Mouse (Mus musculus) mesoderm, embryonic 11.5 days (tissue): ENCODE measurements around the gene Cd4.

Source experiments
- DNase-seq: peaks from one replicate; pipeline ENCODE4 v3.0.0-alpha.2; 2012; ENCODE audit warnings: low read depth, low spot score

Cd4 gene

DNA sequence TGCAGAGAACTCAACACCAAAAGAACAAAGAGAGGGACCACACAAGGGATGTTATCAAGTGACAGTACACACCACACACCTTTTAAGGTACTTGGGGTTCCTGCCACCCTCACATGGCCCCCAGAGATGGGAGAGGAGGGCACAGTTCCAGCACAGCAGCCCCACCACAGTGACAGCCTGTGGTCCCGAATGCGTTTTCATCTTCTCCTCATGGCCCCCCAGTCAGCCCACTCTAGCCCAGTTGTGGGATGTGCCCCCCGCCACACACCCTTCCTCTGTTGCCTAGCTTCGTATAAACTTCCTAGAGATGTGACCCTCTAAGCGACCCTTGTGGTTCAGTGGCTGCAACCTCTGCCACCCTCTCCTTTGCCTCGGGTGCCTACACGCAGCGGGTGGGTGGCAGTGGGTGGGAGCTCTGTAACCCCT lies 2.1 kb downstream of the Cd4 start:
- no peak for DNase-seq

DNA sequence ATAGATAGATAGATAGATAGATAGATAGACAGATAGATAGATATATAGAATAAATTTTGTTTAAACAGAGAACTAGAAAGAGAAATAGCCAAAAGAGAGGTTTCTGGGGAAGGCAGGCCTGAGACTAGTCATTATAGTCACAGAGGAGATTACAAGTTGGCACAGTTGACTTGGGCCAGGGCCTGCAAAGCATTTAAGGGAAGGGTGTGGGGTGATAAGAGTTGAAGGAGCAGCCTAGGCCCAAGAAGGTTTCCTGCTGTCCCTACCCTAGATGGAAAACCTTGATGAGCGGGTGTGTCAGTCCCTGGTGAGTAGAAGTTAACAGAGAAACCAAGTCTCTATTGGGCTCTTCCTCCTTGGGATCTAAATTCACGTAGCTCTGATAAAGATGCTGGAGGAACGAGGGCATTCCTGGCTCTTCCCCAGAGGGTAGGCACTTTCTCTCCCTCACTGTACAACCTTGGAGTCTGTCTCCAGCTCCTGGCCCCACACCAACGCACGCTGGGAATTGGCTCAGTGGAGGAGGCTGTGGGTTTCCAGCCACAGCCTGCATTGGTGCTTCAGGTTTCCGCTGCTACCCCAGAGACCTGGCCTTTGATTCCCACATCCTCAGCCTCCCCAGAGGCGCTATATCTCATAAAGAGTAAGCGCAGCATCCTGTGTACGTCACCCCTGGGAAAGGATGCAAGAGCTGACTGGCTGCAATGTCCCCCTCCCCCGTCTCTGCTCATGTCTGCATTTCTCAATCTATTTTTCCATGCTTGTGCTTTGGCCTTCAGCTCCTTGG lies 3.1 kb downstream of the Cd4 start:
- no peak for DNase-seq

DNA sequence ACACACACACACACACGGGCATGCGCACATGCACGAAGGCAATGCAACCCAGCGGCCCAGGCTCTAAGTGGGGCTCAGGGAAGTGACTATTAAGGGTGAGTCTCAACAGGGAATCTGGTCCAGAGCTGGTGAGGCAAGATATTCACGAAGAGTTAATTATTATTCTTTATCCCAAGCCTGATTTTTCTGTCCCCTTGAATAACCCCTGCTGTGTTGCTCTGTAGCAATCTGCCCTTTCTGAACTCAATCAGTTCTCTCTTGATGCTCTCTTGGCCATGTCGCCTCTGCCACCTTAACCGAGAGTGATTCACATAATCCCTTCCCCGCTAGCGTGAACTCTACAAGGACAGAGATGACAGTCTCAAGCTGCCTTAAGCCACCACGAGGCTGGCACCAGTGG lies 4.7 kb downstream of the Cd4 start:
- DNase-seq = no peak

DNA sequence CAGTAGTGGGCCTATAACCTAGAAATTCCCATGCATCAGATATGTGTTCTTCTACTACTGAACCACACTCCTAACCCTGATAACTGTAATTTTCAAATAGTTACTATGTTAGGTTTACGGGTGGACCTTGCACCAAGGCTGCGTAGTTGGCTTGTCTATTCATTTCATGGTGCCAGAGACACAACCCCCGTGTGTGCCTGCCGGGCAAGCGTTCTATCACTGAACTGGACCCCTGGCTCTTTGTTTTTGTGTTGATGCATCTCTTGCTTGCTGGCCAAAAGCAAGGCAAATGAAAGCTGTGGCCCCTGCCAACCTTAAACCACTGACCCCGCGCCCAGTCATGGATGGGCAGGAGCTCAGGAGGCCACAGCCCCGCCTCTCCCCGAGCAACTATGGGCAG lies 6.2 kb downstream of the Cd4 start:
- no peak for DNase-seq

DNA sequence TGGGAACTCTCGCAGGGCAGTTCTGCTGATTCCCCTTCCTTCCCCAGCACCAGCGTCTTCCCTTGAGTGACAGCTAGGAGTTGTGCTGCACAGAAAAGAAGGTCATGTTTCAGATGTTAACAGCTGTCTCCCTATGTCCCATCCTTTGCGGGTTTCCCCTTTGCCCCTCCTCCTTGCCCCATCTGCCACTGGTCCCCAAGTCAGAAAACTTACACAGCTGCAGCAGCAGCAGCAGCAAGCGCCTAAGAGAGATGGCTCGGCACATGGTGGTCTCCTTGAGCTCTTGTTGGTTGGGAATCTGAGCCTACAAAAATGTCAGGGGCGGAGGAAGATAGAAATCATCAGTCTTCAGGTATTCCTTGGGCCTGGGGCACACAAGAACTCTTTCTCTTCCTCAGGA lies 8.6 kb downstream of the Cd4 start:
- DNase-seq = no peak

DNA sequence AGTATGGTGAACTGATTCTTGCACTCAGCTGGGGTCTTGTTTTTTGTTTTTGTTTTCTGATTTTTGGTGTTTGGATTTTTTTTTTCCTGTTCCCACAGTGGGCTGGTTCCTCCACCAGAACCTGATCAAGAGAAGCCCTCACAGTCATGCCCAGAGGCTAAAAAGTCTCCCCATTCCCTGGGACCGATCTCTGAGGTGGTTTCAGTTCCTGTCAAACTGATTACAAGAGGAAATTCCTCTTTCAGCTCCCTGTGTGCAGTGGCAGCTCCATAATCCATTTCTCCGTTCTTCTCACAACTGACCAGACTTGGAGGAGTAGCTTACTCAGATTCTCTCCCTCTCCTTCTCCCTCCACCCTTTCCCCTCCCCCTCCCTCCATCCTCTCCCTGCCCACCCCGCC lies 13.7 kb downstream of the Cd4 start:
- no peak for DNase-seq

DNA sequence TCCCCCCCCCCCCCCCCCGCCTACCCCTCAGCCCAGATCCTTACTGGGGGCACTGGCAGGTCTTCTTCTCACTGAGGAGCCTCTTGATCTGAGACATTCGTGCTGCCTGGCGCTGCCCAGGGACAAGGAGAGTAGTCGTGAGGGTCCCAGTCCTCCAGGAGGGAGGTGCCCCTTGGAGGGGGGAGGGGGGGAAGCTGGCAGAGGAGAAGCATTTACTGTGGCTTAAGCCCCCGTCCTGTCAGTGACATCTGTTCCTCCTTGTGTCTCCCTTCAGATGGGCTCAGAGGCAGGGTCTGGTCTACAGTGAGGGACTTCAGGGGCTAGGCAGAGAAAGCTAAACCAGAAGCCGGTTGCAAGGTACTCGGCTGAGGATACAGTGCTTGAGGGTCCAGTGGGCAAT lies 21.5 kb downstream of the Cd4 start:
- DNase-seq = no peak

DNA sequence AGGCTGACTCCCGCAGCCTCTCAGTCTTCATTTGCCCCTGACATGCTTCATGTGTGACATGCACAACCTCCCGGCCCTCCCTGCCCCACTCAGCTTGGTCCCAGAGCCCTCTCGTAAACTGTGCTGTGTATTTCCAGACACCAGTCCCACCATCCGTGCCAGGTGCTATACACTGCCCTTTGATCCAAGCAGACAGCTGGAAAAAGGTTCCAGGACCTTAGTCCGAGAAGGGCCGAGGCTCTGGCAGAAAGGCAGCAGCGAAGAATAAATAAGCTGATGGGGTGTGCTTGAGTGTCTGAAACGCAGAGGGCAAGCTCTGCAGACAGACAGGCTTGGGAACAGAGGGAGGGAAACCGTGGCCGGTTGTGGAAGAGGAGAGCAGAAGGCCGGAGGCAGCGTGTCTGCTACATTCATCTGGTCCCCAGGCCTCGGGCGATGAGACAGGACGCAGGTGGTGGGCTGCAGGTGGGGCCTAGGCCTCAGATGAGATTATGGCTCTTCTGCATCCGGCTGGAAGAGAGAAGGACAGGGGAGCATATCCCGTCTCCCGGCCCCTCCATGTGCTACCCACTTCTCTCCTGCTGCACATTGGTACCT lies 22.2 kb downstream of the Cd4 start:
- DNase-seq = no peak

DNA sequence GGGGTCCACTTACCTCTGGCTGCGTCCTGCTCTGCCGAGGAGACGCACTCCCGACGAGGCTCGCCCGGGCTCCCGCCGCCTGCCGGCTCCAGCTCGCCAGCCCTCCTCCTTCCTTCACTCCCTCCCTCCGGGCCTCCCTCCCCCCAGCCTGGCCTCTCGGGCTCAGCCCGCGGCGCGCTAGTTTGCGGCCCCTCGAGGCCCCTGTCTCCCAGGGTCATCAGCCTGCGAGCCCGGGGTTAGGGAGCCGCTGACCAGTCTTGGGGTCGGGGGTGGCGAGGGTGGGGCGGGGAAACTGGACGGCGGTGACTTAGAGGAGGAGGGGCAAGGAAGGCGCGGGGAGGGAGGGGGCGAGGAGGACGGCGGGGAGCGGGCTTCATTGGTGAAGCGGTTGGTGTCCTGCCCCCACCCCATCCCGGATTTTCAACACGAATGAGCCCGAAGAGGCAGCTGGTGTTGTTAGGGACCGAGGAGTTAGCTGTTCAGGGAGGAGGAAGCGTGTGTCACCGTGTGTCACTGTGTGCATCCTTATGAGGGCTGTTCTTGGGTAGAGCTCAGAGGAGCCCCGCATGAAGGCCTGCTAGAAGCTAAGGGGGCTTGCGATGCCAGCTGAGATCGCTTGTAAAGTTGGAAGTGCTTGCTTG lies 24.2 kb downstream of the Cd4 start, which contains the start of gene Gpr162:
TSS of gene Gpr162 (minus strand) at position 326 of the 641 bp plus-strand sequence.
- peak; percentile 70 for DNase-seq

DNA sequence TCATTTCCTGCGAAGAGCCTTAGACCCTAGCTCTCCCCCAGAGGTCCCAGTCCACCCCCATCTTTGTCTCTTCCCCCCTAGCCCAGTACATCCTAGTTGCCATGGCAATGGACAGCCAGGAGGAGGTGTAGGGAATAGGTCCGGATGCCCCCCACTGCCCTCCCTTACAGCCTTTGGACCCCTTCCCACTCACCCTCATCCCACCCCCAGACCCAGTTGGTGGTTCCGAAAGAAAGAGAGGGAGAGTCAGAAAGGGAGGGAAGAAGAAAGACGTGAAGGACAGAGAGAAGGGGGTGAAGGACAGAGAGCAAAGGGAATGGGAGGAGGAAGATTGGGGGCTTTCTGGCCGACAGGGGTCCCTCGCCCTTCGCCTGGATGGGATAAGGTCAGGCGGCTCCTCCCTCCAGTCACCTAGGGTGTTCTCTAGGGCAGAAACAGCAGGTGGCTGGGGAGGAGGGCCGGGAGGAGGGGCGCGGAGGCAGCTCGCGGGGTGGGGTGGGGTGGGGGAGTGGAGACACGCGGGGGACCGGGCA lies 24.8 kb downstream of the Cd4 start:
- DNase-seq = no peak

DNA sequence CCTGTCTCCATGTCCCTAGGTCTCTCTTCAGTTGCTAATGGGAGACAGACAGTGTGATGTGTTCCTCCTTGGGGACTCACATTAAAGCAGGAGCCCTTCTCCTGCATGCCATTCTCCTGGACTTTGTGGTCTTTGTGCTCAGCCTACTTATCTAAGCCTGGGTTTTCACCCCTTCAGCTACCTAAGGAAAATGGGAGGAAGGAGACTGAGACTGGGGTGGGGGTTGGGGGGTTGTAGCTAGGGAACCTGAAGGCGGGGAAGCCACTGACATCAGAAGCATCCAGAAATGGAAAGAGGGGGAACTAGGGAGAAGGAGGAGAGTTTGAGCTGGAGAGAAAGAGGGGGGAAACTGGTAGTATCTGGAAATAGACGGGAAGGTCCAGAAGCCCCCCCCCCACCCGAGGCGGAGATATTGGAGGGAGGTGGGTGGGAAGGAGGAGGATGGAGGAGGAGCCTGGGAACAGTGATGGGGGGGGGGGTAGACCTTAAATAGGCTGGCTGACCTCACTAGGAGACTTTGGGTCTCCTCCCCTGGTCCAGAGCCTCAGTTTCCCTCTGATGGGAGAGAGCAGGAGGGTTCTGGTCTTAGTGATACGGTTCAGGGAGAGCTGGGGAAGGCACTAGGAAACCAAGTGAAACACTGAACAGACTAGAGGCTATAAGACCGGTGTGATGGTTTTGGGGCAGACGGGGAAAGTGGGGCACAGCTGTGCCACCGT lies 25.5 kb downstream of the Cd4 start:
- no peak for DNase-seq

DNA sequence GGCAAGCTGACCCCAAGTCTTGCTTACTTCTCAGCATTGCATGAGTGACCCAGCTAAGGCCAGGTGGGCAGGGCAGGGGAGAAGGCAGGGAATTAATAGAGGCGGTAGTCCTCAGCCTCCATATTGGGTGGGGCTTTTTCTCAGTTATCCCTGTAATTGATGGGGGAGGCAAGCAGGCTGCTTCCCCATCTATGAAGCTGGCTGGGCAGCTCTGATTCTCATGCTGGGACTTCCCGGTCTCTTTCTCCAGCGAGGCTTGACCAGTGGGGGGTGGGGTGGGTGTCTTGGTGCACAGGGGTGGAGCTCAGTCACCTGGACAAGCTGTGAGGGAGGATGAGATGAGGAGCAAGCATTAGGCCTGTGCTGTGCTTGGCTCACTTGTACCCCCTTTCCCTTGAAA lies 26.2 kb downstream of the Cd4 start:
- no peak for DNase-seq

DNA sequence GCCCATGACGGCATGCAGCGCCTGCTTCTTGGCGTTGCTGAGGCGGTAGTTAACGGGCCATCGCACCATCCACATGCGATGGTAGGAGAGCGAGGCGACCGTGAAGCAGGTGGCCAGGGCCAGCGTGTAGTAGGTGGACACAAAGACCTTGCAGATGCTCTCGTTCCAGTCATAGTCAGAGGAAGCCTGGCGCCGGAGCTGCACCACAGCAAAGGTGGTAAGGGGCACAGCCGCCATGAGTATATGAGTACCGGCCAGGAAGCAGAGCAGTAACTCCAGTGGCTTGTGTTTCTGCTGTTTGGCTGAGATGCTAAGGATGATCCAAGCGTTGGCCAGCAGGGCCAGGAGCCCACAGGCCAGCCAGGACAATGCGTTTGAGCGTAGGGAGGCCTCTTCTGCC lies 26.8 kb downstream of the Cd4 start:
- DNase-seq = no peak

DNA sequence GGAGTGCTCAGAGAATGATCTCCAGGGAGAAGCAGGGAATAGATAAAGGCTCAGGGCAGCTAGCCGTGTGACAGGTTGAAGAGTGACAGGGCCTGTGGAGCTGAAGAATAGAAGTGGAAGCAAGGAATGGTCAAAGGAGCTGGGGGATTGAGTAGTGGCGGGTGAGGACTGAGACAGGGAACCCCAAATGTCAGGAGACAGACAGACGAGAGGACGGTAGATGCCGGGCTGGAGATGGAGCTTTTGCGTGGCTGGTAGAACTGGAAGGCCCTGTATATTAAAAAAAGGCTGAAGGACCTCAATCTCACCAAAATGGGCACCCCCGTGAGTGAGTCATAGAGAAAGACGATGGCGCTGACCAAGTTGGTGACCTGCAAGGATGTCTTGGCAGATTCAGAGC lies 27.5 kb downstream of the Cd4 start:
- no peak for DNase-seq

DNA sequence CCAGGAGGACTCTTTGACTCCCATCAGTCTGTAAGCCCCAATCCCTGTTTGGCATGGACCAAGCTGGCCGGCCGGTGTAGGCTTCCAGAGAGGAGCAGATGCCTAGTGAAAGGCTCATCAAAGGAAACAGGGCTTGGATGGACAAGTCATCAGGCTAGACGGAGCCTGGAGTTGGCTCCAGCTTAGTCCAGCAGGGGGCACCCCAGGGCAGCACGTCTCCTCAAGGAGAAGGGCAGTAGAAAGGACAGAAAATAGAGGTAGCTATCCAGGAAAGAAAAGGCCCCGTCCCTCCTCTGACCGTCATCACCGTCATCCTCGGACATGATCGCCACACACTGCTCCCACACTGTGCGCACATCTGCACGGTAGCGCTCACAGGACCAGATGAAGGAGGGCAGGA lies 28.3 kb downstream of the Cd4 start:
- peak; percentile 86 for DNase-seq

DNA sequence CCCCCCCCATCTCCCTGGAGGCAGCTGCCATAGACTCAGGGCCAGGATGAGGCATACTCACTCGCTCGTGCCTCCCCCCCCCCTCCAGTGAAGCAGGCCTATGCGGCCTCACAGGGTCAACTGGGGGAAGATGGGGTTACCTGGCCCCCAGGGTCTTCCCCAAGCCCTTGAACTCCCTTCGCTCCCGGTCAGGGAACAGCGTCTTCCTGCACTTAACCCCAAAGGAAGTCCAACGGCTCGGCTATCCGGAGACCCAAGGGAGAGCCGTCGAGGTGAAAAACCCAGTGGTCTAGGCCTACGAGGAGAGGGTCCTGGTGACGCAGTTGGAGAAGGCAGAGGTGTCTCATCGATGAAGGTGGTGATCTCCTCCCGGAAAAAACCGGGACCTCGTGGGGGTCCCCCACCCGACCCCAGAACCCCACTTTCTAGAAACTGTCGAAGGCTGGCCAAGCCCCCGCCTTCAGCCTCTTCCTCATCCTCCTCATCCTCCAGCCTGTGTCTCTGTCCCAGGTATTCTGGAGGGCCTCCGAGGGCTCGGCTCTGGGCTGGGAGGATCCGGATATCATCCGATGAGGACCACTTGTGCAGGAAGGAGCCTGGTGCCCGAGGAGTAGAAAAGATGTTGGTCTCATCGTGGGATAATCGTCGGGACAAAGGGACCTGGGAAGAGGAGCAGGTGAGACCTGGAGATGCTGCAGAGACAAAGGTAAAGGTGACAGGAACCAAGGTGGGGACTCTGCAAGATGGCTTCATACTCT lies 29.3 kb downstream of the Cd4 start:
- no peak for DNase-seq

DNA sequence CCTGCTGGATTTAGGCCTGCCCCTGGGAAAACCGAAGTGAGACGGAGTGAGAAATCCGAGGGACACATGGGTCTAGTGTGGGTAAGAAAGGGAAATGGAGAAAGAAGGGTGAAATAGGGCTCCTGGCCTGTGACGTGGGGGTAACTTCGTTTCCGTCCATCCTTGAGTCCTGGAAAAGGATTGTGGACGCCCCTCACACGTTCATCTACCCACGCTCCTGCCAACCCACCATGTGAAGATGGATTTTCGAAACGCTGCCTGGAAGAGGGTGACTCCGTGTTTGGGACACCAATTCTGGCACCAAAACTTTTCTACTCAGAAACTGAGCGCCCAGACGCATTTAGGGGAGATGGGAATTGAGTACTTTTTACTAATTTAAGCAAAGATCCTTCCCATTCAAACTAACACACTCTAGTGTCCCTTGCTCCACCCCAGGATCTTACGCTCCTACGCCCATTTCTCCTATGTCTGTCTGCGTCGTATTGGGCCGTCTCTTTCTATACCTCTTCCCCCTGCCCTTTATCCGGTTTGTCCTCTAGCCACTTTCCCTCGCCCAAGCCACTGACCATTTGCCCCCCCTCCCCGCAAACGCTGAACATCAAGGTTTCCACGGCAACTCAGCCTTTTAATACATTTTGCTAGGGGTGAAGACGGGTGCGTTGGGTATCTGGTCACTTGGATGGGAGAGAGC lies 30.0 kb downstream of the Cd4 start:
- no peak for DNase-seq

DNA sequence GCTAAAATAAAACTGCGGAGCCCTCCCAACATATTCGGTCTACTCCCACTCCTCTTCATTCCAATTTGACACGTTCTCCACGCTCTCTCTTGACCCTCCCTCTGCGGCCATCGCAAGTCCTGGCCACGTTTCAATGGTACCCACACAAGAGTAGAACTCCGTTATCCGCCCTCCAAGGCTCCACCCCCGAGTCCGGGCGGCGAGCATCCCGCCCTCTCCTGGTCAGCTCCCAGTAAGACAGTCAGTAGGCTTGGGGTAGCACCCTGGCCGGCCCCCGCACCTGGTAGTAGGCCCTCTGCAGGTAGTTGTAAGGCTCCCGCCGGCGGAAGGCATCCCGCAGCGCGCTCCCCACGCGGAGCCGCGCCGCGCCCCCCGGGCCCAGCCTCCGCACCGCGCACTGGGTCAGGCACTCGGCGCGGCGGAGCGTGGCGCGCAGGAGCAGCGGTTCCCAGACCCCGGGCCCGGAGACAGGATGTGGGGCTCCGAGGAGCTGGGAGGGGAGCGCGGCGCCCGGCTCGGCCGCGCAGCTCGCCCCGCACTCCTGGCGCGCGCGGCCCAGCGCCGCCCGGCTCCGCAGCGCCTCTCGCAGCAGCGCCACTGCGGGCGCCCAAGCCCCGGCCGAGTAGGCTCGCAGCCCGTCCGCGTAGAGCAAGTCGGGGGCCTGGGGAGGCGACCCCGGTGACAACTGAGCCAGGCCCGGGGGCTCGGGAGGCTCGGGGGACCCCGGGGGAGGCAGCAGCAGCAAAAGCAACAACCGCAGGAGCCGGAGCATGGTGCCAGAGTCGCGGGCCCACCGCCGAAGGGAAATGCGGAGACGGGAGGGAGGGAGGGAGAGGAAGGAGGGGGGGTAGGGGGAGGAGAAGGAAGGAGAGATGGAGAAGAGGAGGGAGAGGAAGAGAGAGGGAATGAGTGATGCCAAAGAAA lies 30.8 kb downstream of the Cd4 start, which contains the start of gene P3h3:
TSS of gene P3h3 (minus strand) at position 837 of the 924 bp plus-strand sequence.
- DNase-seq = peak; percentile 91

DNA sequence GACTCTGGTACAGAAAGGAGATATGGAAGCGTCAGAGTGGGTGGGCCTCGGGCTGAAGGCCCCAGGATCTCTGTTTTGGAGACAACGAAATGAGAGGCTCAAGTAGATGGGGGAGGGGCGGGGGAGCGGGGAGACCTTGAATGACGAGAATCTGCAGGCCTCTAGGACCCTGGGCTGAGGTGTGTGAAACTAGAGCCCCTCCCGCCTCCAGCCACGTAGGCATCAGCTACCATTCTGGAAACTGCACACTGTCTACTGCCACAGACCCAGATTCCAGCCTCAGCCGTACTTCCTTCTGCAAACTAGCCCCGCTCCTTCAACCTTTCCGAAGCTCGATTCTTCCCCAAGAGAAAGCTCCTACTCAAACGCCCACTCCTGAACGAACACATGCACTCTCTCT lies 31.7 kb downstream of the Cd4 start:
- peak; percentile 59 for DNase-seq

DNA sequence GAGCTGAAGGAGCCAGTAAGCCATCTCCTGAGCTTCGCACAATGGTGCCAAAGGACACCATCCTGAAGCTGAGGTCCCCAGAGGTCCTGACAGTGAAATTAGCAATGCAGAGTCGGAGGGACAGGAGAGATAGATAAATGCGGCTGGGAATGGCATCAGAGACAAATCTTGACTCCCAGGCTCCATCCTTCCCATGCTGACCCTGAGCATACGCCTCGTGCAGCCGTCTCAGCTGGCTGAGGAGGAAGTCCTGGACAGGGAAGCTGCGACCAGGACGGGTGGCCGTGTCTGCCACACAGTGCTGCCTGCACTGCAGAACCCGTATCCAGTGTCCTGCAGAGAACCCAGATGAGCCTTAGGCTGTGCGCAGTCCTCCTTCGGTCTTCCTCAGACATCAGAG lies 33.4 kb downstream of the Cd4 start:
- no peak for DNase-seq
